Mouse (Mus musculus) lung, postnatal 4 days (tissue): ENCODE results near the gene Gja3.

Experiments used
- DNase-seq, 2 experiments: peaks; one replicate each; pipeline ENCODE4 v3.0.0; 2021

Gene Gja3

DNA sequence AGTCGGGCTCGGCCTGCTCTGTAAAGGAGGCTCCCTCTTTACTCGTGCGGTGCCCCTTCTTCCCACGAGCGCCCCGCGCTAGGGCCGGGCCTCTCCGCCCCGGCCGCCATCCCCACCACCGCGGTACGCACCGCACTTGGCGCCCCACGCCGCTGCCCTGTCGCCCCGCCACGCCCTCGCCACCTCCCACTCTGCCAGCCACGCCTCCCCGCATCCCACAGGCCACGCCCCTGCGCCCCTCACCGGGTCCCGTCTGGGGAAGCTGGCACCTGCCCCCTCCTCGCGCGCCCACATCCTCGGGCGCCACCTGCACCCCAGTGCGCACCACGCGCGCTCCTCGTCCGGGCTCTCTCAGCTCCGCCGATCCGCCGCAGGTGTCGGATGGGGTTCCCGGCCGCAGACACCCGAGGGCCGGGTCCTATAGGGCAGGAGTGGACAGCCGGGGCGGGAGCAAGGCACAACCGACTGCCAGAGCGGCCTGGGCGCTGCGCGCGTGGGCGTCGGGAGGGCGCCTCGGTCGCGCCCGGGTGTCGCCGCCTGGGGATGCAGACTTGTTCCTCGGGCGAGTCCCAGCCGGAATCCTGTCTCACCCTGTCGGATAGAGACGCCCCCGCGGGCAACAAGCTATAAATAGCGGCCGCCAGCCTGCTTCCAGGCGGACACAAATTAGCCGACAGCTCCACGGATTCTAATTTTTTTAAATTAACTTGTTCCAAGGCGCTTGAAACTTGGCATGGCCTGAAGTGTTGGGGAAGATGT lies at the start of gene Gja3:
Gene Gja3 (minus strand): TSS at position 538 of the 759 bp plus-strand sequence.
- peak; percentile 27 to 55 for DNase-seq

DNA sequence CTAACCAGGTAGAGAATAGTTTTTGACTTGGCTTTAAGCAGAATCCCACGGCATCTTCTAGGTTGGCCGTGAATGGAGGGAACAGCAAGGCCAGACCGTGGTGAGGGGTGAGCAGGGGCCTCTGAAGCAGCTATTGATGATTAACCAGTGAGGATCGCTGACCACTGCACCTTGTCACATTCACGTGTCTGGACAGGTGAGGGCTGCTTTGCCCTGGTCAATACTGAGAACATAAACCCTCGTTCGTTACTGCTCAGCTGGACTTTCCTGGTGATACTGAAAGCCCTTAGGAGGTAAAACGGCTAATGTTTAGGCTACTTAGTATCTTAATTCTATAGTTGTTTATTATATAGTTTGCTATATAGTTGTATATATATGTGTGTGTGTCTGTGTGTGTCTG lies 49.2 kb upstream of the Gja3 start:
- DNase-seq = no peak

DNA sequence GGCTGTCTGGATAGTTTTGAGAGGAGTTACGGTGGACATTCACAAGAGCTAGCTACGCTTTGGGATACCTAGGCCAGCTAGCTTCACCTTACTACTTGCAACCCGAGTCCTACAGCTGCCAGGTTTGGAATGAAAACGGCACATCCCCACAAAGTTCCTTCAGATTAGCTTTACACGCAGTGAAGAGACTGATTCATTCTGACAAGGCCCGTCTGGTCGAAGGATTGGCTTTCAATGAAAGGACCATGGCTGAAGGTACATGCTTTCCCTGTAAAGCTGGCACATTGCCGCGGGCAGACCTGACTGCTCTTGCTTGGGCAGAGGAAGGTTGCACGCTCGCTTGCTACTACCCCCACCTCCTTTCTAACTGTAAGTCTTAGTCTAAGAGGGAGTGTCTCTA lies 47.8 kb upstream of the Gja3 start:
- DNase-seq = no peak

DNA sequence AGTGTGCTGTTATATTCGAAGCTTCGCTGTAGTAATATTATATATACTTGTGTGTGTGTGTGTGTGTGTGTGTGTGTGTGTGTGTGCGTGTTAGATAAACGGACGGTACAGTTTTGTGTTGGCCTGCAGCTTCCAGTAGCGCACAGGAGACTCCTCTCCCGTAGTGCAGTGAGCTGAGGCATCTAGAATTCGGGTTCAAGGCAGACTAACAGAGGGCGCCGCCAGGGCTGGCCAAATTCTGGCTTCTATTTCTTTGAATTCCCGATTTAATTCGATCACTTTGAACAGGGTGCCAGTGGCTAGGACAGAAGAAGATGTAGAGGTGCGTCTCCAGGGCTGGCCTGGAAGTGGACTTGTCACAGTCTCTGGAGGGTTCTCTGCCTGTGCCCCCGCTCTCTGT lies 47.2 kb upstream of the Gja3 start:
- no peak for DNase-seq

DNA sequence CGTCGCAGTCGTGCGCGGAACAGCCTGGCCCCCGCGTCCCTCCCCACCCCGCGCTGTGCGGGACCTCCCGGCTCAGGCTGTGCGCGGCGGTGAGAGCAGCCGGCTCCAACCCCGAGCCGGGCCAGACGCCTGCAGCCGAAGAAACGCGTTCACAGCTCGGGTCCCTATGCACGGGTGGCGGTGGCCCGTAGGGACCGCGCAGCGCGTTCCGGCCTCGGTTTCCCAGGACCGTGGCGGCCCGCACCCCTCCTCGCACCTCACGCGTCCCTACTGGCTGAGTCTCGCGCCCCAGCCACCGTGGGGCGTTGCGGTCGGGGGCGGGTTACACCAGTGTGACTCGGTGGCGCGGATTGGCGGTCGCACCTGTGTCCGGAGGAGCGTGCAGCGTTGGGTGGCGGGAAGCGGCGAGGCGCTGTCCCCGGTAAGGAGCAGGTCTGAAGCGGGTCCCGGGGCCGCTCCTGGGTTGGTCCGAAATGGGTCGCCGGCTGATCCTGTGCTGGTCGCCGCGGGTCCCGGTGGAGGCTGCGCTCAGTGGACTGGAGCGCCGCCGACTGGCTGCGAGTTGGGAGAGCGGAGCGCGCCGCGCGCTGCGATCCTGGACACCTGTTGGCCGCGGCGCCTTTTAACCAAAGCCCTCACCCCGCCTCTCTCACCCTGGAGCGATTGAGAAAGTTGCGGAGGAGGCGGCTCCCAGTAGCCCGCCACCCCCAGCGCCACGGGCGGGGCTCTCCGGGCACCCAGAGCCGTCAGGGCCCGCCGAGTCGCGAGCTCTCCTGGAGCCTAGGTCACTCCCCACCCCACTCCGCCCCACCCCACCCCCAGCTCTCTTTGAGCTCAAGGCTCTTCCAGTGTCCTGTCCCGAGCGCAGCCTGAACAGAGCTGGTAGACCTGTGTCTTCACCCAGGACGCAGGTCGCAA lies 46.5 kb upstream of the Gja3 start, which contains the start of gene Gjb2:
Gene Gjb2 (minus strand): TSS at position 597 of the 918 bp plus-strand sequence.
- peak; percentile 63 to 76 for DNase-seq

DNA sequence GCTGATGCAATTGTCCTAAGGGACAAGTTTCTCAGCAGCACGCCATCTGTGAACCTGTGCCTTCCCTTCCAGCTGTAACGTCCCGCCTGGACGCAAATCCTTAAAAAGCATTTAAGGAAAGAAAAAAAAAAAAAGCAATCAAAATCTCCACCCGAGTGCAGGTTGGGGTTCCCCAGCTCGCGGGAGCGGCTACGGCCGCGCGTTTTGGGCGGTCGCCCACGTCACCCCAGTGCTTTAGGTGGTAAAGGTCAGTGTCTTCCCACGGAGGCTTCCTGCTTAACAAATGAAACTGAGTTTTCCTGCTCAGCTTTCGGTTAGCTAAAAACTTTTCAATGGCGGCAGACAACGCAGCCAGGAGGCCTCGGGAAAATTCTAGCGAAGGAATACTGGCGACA lies 45.8 kb upstream of the Gja3 start:
- no peak for DNase-seq

DNA sequence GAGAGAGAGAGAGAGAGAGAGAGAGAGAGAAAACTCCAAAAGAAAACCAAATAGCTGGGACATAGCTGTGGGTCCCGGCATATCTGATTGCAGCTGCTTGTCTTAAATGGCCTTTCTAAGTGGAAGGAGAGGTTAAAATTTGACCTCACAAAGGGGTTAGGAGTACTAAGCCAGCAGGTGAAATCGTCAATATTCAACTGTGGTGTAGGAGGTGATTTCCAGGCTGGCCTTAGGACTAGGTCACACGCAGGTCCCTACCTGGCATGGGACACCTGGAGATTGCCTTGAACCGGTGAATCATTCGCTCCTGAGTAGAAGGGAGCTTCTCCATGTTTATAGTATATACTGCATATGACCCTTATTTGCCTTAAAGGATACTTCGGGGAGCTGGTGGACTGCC lies 45.2 kb upstream of the Gja3 start:
- no peak for DNase-seq

DNA sequence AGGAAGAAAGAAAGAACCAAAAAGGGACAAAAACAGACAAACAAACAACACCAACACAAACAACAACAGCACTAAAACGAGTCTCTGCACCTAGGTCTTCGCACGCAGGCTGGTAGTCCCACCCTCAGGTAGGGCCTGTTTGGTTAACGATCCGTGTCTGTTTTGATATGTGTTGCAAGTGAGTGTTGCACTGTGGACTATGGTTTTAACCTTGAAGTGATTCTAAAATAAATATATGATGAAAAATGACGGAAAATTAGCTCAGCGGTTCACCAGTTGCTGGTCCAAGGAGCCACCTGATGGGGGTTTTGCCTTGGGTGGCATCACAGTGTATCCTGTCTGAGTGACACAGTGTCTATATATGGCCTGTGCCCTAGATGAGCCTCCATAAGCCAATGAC lies 43.7 kb upstream of the Gja3 start:
- no peak for DNase-seq

DNA sequence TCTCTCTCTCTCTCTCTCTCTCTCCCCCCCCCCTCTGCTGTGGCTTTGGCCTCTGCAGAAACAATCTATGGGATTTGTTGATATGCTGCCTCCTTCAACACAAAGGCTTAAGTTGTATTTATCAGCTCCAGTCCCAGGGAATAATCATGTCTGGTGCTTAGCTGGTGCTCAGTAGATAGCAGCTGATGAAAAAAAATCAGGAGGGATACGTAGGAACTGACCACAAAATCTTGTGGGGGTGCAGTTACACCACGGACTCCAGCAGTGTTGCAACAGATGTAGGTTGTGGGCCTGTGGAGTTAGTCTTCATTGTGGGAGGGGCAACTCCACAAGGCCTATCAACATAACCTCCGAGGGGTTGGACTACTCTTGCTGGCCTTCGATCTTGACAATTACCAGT lies 38.0 kb upstream of the Gja3 start:
- no peak for DNase-seq

DNA sequence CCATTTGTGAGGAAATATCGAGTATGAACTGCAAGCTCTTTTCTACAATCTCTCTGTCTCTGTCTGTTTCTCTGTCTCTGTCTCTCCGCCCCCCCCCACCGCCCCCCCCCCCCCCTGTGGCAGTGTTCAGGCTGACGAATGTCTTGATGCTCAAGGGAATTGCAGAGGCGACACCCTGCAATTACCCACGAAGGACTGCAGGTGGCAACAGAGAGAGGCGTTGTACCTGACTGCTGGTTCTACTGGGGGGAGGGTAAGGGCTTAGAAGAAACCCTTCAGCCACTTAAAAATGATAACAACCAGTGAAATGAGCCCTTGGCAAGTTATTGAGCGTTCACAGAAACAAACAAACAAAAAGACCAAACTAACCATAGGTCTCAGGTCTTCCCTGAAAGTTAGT lies 35.1 kb upstream of the Gja3 start:
- DNase-seq = peak; percentile 43 to 61

DNA sequence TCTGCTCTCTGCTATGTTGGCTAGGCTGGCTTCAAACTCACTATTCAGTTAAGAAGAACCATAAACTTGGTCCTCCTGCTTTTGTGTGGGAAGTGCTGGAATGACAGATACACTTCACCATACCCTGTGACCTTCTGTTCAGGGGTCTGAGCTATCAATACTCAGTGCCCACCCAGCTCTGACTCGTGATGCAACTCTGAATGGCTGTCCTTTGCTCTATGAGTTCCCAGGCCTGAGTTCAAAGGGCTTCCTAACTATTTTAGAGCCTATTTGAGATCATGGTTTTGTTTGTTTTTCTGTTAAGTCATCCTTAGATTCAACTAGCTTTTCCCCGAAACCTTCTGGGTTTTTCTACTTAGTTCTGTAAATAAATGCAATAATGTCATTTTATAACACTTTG lies 32.1 kb upstream of the Gja3 start:
- DNase-seq = no peak

DNA sequence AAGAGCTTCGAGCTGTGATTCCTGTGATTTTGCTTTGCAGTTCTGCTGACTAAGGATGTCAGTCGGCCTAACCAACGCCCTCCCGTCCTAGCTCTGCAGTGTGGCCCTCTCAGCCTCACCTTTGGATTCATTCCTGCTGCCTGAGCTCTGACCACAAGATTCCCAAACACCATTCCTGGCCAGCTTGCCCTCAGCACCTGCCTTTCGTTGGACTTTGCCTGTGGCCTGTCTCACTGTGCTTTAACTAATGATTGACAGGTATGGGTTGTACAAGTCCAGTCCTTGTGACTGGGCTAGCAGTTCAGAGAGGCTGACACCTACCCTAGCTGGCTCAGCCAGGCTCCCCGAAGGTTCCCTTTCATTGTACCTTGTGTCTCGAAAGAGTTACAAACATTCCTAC lies 31.2 kb upstream of the Gja3 start:
- no peak for DNase-seq

DNA sequence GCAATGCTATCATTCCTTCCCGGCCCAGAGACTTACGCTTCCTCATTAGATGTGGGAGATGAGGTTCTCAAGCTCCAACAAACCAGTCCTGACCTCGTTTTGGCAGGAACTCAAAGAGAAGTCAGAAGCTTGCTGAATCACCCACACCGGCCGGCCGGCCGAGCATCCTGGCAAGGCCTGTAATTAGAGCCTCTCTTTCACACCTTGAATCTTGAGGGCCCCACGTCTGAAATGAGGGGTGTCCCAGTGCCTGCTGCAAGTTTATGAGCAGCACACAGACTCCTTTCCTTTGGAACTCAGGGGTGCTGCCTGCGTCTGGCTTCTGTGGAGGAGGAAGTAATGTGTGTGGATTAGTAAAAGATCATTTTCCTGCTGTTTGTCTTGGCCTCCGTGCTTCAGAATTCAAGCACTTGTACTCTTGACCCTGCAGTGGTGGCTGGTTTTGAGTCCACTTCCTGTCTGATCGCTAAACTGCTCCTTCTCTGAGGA lies 26.3 kb upstream of the Gja3 start:
- DNase-seq = peak; percentile 30 to 38

DNA sequence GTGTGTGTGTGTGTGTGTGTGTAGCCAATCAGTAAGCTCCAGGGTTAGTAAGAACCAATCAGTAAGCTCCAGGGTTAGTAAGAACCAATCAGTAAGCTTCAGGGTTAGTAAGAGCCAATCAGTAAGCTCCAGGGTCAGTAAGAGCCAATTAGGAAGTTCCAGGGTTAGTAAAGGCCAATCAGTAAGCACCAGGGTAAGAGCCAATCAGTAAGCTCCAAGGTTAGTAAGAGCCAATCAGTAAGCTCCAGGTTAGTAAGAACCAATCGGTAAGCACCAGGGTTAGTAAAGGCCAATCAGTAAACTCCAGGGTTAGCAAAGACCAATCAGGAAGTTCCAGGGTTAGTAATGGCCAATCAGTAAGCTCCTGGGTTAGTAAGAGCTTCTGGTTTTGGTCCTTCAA lies 25.0 kb upstream of the Gja3 start:
- DNase-seq = no peak

DNA sequence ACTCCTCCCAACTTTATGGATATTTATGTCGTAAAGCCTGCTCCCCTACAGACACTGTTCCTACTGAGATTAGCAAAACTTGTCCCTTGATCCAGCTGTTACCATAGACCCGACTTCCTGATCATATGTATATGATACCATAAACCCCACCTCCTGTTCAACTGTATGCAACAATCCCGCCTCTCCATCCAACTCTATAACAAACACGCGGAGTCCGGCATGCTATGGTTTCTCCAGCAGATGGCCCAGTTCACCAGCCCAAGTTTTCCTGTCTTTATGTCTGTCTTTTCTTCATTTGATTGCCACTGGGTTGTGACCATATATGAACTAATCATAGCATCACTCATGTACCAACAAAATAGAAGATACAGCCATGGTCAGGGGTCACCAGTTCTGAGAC lies 17.6 kb upstream of the Gja3 start:
- no peak for DNase-seq

DNA sequence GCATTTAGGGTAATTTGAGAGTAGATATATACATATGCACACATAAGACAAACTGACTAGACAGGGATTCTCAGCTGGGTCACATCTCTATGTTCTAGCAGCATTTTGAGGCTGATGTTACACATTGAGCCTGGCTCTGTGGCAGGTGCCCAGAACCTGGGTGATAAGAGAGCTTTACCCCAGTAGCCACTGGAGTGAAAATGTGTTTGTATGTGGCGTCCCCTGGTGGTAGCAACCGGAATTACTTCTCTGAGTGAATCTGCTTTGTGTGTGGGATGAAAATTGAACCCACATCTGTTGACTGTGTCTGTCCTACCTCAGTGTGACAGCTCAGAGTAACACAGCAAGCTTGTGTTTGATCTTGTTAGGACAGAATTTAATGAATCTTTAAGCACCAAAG lies 12.0 kb upstream of the Gja3 start:
- DNase-seq = peak in 1 of 2 experiments; percentile 58

DNA sequence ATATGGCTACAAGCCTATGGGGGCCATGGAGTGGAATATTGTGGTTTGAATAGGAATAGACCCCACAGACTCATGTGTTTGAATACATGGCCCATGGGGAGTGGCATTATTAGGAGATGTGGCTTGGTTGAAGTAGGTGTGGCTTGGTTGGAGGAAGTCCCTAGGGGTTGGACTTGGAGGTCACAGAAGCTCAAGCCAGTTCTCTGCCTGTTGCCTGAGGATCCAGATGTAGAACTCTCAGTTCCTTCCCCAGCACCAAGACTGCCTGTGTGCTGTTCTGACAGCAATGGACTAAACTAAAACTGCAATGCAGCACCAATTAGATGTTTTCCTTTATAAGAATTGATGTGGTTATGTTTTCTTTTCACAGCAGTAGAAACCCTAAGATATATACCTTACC lies 8.2 kb upstream of the Gja3 start:
- no peak for DNase-seq

DNA sequence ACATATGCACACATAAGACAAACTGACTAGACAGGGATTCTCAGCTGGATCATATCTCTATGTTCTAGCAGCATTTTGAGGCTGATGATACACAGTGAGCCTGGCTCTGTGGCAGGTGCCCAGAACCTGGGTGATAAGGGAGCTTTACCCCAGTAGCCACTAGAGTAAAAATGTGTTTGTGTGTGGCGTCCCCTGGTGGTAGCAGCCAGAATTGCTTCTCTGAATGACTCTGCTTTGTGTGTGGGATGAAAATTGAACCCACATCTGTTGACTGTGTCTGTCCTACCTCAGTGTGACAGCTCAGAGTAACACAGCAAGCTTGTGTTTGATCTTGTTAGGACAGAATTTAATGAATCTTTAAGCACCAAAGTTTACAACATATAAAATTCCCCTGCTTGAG lies 2.2 kb upstream of the Gja3 start:
- DNase-seq = peak; percentile 53 to 79

DNA sequence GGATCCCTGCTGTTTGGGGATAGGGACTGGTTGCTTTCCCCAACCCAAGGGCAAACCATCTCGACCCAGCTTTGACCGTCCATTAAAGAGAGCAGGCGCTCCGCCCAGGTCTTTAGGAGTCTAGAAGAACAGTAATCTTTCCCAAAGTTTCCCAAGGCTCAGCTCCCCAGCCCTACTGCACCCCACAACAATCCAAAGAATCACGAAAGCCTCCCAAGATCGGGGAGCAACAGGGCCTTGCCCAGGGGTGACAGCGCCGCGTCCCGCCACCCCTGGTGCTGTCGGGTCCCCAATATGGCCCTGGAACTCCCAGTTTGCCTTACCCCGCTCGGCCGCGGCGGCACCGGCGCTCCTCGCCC lies 717 bp downstream of the Gja3 start:
- no peak for DNase-seq

DNA sequence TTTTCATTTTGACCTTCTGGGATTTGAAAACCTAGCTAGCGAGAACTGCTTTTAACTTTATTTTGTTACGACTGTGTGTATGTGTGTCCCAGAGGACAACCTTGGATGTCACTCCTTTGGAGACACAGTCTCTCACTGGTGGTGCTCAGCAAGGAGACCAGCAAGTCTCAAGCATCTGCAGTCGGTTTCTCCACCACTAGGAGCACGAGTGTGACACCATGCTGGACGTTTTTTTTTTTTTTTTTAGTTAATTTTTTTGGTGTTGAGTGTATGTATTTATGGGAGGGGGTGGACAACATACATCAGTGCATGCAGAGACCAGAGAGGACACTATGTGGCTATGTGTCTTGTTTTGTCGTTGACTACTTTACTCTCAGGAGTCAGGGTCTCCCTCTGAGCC lies 5.2 kb downstream of the Gja3 start:
- no peak for DNase-seq

DNA sequence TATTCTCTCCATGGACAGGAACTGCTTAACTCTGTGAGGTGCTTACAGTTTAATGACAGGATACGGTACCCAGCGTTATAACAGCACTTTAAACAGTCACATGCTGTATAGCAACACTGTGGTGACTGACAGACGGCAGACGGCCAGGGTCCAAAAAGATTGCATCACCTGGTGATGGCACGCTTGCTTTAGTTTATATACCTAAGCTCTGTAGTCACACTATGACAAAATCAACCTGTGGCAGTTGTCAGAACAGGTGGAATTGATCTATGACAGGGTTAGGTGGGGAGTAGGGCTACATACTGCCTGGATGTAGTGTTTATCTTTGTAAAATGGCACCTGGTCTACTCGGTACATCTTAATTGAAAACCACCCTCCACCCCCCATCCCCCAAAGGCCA lies 14.0 kb downstream of the Gja3 start:
- no peak for DNase-seq

DNA sequence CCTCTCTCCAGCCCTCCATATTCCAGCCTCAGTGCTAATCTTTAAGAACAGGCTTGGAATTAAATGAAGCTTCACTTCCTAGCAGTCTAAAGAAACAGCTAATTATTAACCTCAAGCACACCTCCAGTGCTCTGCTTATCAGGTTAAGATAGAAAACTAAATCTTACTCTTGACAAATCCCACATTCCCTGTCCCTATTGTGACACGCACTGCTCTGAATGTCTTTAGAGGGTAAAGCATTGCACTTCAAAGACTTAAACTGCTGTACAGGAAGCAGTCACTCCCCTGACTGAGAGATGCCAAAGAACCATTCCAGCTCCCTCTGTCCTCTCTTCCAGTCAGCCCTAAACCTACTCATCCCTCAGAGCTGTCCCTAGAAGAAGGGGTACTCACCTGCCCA lies 16.5 kb downstream of the Gja3 start:
- no peak for DNase-seq

DNA sequence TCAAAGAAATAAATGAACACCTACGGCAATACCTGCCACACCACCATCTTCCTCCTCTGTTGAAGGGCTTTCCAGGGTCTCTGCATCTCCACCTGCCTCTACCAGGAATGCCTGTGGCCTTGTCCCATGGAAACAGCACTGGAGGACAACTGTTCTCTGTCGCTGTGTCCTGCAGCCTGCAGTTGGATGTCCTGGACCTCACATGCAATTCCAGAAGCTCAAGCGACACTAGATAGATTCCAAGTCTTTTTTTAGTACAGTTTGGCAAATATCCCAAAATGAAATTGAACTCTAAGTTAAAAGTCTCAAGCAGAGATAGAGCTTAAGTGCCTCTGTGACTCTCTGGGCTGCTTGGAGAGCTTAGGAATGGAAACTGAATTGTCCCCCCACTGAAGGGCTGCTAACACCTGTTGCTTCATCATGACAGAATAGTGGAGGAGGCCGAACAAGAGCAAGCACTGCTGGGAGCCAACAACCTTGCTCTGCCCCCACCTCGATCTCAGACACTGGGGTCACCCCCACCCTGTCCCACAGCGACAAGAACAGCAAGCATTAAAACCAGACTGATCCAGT lies 22.9 kb downstream of the Gja3 start:
- DNase-seq = no peak

DNA sequence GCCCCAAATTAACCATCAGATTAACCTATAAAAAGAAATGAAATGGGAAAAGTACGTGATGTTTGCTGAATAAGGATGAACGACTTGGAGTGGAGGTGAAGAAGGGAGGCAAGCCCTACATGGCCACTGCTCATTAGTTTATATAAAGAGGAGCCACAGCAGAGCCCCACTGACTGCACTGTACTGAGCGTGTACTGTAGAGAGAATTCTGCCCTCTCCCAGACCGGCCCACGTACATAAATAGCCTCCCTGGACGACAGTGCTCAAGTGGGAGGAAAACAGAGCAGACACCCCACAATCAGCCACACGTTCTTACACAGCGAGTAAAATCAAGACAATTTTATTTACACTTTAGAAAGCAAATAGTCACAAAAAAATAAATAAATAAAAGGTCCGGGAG lies 23.8 kb downstream of the Gja3 start:
- DNase-seq = no peak
